Mouse (Mus musculus) thymus, adult 2 months (tissue): ENCODE results near the gene Galns.

Experiments used
- CTCF ChIP-seq: fragments of 200-500 bp; IDR thresholded peaks from 2 replicates; pipeline ENCODE4 v1.5.1; 2012; ENCODE audit warnings: mild to moderate bottlenecking, control low read depth, low read length, moderate library complexity, borderline replicate concordance; ENCODE audit not compliant: control insufficient read depth, poor library complexity, insufficient read depth; ENCODE audit errors: extremely low read depth
- POLR2A ChIP-seq: fragments of 200-500 bp; IDR thresholded peaks from 2 replicates; pipeline ENCODE4 v1.6.1; 2012; ENCODE audit warnings: mild to moderate bottlenecking, low read length, control low read depth, moderate library complexity; ENCODE audit not compliant: control insufficient read depth, poor library complexity, insufficient read depth; ENCODE audit errors: extremely low read depth

GRCm38 (mm10) chr8:122586171-122586570, 25.1 kb downstream of the Galns start:
- TF ChIP-seq POLR2A, result no peak
- TF ChIP-seq CTCF, result no peak
